In the genomic region with DNA sequence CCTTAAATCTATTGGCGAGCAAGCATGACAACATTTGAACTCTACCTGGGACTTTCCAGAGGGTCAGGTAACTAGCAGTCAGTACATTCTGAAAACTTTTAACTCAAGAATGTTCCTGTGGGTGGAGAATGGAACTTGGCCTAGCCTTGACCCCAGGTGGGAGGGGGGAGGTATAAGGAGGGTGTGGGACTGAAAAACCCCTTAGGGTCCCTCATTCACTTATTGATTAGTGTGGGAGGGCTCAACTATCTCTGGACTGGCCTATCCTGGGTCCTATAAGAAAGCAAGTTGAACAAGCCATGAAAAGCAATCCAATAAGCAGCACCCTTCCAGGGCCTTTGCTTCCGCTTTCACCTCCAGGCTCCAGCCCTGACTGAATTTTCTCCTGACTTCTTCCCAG, we compare ENCODE assay signal across 18 mouse cellular contexts.
"Had no signal": no experiment of that assay in that cellular context is flagged by ENCODE, and none has a peak within 500 bp of the region (broad histone marks: within the 10 kb centered on the region; RNA-seq: fewer than 3 reads in every experiment).

No protein-coding gene starts in this region.

- H3K4me1 ChIP-seq: midbrain, embryonic 10.5 days; midbrain, embryonic 12.5 days; neural tube, embryonic 13.5 days; neural tube, embryonic 15.5 days had no signal

- DNase-seq: lung, adult 18-20 months; lung, embryonic 14.5 days; lung, postnatal 10 days; lung, postnatal 4 days; midbrain, embryonic 14.5 days; retina, postnatal 1 day; right cerebral cortex, adult 18-20 months; right cerebral cortex, postnatal 25 days; right cerebral cortex, postnatal 4 days; spleen, adult 18-20 months; thymus, adult 18-20 months; thymus, postnatal 14 days; thymus, postnatal 36 days had no signal

- H3K27me3 ChIP-seq: midbrain, embryonic 12.5 days; neural tube, embryonic 13.5 days; neural tube, embryonic 15.5 days had no signal

- H3K4me2 ChIP-seq: lung, embryonic 14.5 days; midbrain, embryonic 12.5 days; neural tube, embryonic 13.5 days; neural tube, embryonic 15.5 days had no signal

- H3K9me3 ChIP-seq: midbrain, embryonic 10.5 days; midbrain, embryonic 12.5 days; neural tube, embryonic 13.5 days; neural tube, embryonic 15.5 days had no signal

- H3K9ac ChIP-seq: lung, embryonic 14.5 days; midbrain, embryonic 12.5 days; neural tube, embryonic 13.5 days; neural tube, embryonic 15.5 days had no signal

- H3K36me3 ChIP-seq: midbrain, embryonic 10.5 days; midbrain, embryonic 12.5 days; neural tube, embryonic 13.5 days; neural tube, embryonic 15.5 days had no signal

- H3K4me3 ChIP-seq: midbrain, embryonic 10.5 days; midbrain, embryonic 12.5 days; myocyte; neural tube, embryonic 13.5 days; neural tube, embryonic 15.5 days had no signal

- H3K27ac ChIP-seq: midbrain, embryonic 10.5 days; midbrain, embryonic 12.5 days; neural tube, embryonic 13.5 days; neural tube, embryonic 15.5 days had no signal
